Mouse (Mus musculus) midbrain, embryonic 15.5 days (tissue): Measurements from ENCODE around the gene Krt79. TPM values are rescaled to one million over a fixed set of nuclear protein-coding genes. Genes with fewer than 3 reads are reported as not detected.

ENCODE experiments used
- ATAC-seq: fragments of 200-750 bp; cut with Nextera tagmentation; replicated peaks from 2 replicates; pipeline ENCODE4 v1.8.0; 2017; ENCODE audit warnings: moderate TSS enrichment
- H3K27ac ChIP-seq: fragments of 300-500 bp; sonication (generic); 2 replicates; pipeline ENCODE4 v1.5.1; 2015; ENCODE audit warnings: mild to moderate bottlenecking, inconsistent platforms
- H3K27me3 ChIP-seq: fragments of 300-500 bp; sonication (generic); replicated peaks from 2 replicates; pipeline ENCODE4 v1.6.1; 2015; ENCODE audit warnings: inconsistent platforms
- H3K36me3 ChIP-seq: fragments of 300-500 bp; sonication (generic); replicated peaks from 2 replicates; pipeline ENCODE4 v1.6.1; 2015; ENCODE audit warnings: inconsistent platforms
- H3K4me1 ChIP-seq: fragments of 300-500 bp; sonication (generic); 2 replicates; pipeline ENCODE4 v1.6.1; 2015; ENCODE audit warnings: inconsistent platforms
- H3K4me2 ChIP-seq: fragments of 300-500 bp; sonication (generic); 2 replicates; pipeline ENCODE4 v1.6.1; 2015; ENCODE audit warnings: inconsistent platforms, mild to moderate bottlenecking, moderate library complexity
- H3K4me3 ChIP-seq: fragments of 300-500 bp; sonication (generic); 2 replicates; pipeline ENCODE4 v1.5.1; 2015; ENCODE audit warnings: mild to moderate bottlenecking, inconsistent platforms
- H3K9ac ChIP-seq: fragments of 300-500 bp; sonication (generic); 2 replicates; pipeline ENCODE4 v1.6.1; 2015; ENCODE audit warnings: mild to moderate bottlenecking, inconsistent platforms
- H3K9me3 ChIP-seq: fragments of 300-500 bp; sonication (generic); 2 replicates; pipeline ENCODE4 v1.6.1; 2016; ENCODE audit warnings: inconsistent platforms
- WGBS: fragments of 180-500 bp; shearing (Covaris S2); methylation state at CpG from one replicate; pipeline ENCODE4 v1.1.7; 2015; ENCODE audit warnings: mixed read lengths; 5-methylcytosine and 5-hydroxymethylcytosine counted together
- polyA plus RNA-seq: library from polyadenylated mRNA; unstranded; fragments of >200 nt; fragmentation: Nextera tagmentation; extraction: Ambion mirVana; gene quantifications from 2 replicates; pipeline ENCODE4 v1.2.1, GENCODE M21; 2015

Krt79 gene
- polyA plus RNA-seq, 1 experiment from 2014 or later = 0.13 TPM

GRCm38 (mm10) chr15:101927340-101928080 lies 12.6 kb downstream of the Krt79 start:
- no peak overlapping the region for H3K9ac ChIP-seq
- ATAC-seq = no peak
- H3K9me3 ChIP-seq = no peaks in the 10 kb centered on the region
- H3K36me3 ChIP-seq = no peaks in the 10 kb centered on the region
- no peak overlapping the region for H3K4me3 ChIP-seq
- WGBS = 58% methylated on average over 12 of the region's 12 CpGs
- H3K27ac ChIP-seq = no peak overlapping the region
- H3K27me3 ChIP-seq = peaks cover 9% of the 10 kb centered on the region
- peaks cover 8% of the 10 kb centered on the region; the same call in 1 of the 2 replicates for H3K4me1 ChIP-seq
- no peak overlapping the region for H3K4me2 ChIP-seq

DNA sequence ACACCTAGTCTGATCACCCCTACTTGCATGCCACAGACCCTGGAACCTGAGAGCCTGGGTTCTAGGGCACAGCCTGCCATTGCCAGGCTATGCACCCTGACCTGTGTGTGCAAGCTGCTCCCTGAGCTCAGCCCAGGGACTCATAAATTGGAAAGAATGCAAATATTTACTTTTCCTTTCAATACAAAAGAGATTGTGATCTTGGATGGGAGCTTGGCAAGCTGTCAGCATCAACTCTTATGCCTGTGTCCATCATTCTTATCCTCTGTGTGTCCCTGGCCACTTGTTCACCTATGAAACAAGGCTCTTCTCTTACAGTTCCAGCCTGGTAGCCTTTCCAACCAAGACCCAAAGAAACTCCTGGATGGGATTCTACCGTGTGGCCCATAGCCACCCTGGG lies 15.1 kb downstream of the Krt79 start:
- ATAC-seq = no peak
- WGBS = 85% methylated on average over 1 of the region's 1 CpGs

DNA sequence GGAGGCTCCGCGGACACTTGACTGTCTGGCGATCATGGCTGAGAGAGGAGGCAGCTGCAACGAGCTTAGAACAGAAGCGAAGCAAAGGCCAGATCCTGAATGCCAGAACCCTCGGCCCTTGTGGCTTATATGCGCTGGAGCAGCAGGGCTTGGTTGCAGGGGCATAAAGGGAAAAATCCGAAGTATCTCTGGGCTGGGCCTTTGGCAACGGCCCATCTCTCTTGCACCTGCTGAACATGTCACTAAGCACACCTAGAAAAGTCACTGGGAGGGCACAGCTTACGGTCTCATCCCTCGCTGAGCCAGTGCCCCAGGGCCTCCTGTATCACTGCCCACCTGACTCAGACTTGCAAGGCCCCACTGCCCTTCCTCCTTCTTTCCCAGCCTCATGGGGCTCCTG lies 15.5 kb downstream of the Krt79 start, which contains the start of gene Krt4:
Gene Krt4 (minus strand): TSS at position 101 of the 400 bp plus-strand sequence.
- H3K4me3 ChIP-seq = no peak within 1 kb of the TSS
- H3K36me3 ChIP-seq = no peaks in the 10 kb centered on the region
- peaks cover 3% of the 10 kb centered on the region; the same call in 1 of the 2 replicates for H3K27me3 ChIP-seq
- no peaks in the 10 kb centered on the region for H3K9me3 ChIP-seq
- no peak within 1 kb of the TSS for H3K4me2 ChIP-seq
- no peak for ATAC-seq
- H3K27ac ChIP-seq = no peak within 1 kb of the TSS
- H3K9ac ChIP-seq = no peak within 1 kb of the TSS
- peaks cover 6% of the 10 kb centered on the region; the same call in 1 of the 2 replicates for H3K4me1 ChIP-seq
- 80% methylated on average over 11 of the region's 11 CpGs for WGBS

More for the DNA sequence above, 15.1 kb downstream of the Krt79 start:
- Histone ChIP-seq H3K9ac (no peak overlapping the region), H3K9me3 (no peaks in the 10 kb centered on the region), H3K27me3 (peaks cover 3% of the 10 kb centered on the region; the same call in 1 of the 2 replicates), H3K27ac (no peak overlapping the region), H3K4me3 (no peak overlapping the region), H3K4me2 (no peak overlapping the region), H3K36me3 (no peaks in the 10 kb centered on the region), H3K4me1 (peaks cover 8% of the 10 kb centered on the region; the same call in 1 of the 2 replicates)

DNA sequence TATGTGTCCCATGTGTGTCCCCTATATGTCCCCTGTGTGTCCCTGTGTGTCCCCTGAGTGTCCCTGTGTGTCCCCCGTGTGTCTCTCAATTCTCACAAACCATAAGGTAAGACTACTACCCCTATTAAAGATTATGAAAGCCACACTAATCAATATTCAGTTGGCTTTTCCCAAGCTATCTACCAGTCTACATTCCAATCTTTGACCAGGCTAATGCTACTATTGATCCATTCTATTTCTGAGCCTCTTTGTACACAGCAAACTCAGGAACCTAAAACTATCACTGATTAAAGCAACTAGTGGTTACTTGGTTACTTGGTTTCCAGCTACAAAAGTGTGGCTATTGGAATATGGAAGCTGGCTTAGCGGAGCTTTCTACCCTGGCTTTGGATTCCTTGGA lies 17.8 kb downstream of the Krt79 start:
- no peaks in the 10 kb centered on the region for H3K27me3 ChIP-seq
- 95% methylated on average over 2 of the region's 2 CpGs for WGBS
- no peak overlapping the region for H3K9ac ChIP-seq
- no peaks in the 10 kb centered on the region for H3K36me3 ChIP-seq
- H3K27ac ChIP-seq = no peak overlapping the region
- no peak for ATAC-seq
- H3K9me3 ChIP-seq = no peaks in the 10 kb centered on the region
- no peaks in the 10 kb centered on the region for H3K4me1 ChIP-seq
- H3K4me2 ChIP-seq = no peak overlapping the region
- H3K4me3 ChIP-seq = no peak overlapping the region

GRCm38 (mm10) chr15:101916072-101916471 lies 24.1 kb downstream of the Krt79 start:
- Histone ChIP-seq H3K4me3 (no peak overlapping the region), H3K36me3 (no peaks in the 10 kb centered on the region), H3K9me3 (no peaks in the 10 kb centered on the region), H3K27me3 (no peaks in the 10 kb centered on the region), H3K27ac (no peak overlapping the region), H3K4me1 (no peaks in the 10 kb centered on the region), H3K9ac (no peak overlapping the region), H3K4me2 (no peak overlapping the region)
- no peak for ATAC-seq
- WGBS = 77% methylated on average over 2 of the region's 2 CpGs

DNA sequence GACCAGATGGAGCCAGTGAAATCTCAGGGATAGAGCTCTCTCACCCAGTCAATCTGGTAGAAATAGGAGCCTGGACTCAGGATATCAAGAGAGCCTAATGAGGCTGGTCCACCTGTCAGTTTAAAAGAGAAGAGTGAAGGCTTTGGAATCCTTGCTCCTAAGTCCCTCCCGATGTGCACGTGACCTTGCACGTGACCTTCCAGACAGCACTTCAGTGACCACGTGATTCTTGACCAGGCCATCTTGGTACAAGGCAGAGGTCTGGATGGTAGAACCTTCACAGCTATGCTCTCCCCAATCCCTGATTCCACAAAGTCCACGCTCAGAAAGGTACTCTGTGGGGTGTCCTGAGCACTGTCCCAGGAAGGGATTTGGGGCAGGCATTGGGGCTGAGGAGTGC lies 35.3 kb downstream of the Krt79 start:
- H3K4me1 ChIP-seq = no peaks in the 10 kb centered on the region
- no peak overlapping the region for H3K27ac ChIP-seq
- H3K27me3 ChIP-seq = no peaks in the 10 kb centered on the region
- no peak overlapping the region for H3K4me3 ChIP-seq
- no peak overlapping the region for H3K4me2 ChIP-seq
- no peak for ATAC-seq
- H3K9me3 ChIP-seq = no peaks in the 10 kb centered on the region
- no peak overlapping the region for H3K9ac ChIP-seq
- WGBS = 81% methylated on average over 5 of the region's 5 CpGs
- H3K36me3 ChIP-seq = no peaks in the 10 kb centered on the region

DNA sequence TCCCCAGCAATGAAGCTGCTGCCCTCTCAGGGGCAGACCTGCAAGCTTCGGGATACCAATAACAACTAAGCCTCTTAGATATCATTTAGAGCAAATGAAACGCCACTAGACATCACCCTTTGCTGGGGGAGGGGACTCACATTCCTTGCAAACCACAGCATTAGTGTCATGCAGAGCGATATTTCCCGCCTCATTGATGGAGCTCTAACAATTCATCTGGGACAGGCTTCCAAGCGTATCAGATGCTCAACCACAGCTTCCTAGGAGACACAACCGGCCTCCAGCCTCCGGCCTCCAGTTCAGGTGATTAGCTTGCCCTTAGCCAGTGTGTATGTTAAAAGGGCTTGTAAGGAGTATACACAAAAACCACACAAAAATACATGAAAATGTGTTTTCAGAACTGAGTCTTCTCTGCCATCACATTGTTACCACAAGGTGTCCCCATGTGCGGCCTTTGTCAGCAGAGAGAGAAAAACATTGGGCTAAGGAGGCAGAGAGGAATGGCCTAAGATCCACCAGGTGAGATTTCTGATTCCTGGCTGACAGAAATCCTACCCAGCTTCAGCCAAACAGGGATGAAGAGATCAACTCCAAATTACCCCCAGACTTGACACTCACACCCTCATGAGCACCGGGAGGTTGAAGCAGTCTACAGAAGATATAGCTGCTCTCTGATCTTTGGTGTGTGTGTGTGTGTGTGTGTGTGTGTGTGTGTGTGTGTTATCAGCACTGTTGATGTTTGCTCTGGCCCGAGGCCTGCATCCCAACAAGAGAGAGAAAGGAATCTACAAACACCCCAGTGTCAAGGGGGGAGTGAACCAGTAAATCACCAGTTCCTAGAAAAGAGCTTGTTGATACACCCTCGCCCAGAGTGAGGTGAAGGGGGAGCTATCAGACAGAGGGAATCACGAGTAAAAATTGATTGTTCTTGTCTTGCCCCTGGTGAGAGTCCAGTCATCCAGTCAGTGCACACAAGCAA lies 37.7 kb downstream of the Krt79 start:
- H3K27ac ChIP-seq = no peak overlapping the region
- H3K9ac ChIP-seq = no peak overlapping the region
- no peak for ATAC-seq
- H3K36me3 ChIP-seq = no peaks in the 10 kb centered on the region
- no peaks in the 10 kb centered on the region for H3K4me1 ChIP-seq
- WGBS = 48% methylated on average over 12 of the region's 12 CpGs
- no peaks in the 10 kb centered on the region for H3K27me3 ChIP-seq
- no peak overlapping the region for H3K4me2 ChIP-seq
- no peak overlapping the region for H3K4me3 ChIP-seq
- H3K9me3 ChIP-seq = no peaks in the 10 kb centered on the region

DNA sequence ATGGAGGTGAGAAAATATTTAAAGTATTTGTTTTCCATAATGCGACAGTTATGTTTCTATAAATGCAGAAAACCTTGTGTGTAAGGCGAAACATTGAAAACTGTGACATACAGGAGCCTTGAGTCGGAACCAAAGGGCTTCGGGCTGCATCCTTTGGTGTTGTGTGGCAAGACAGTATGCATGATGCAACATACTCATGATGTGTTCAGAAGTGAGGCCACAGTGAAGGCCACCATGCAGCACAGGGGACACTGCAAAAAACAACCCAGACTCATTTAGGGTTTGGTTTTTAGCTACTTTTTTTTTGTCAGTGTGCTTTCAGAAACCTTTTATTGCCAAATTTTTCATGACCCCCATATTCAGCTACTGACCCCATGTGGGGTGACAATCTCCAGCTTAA lies 44.9 kb downstream of the Krt79 start:
- no peaks in the 10 kb centered on the region for H3K27me3 ChIP-seq
- H3K9me3 ChIP-seq = no peaks in the 10 kb centered on the region
- WGBS = 93% methylated on average over 4 of the region's 4 CpGs
- no peaks in the 10 kb centered on the region for H3K4me1 ChIP-seq
- H3K36me3 ChIP-seq = no peaks in the 10 kb centered on the region
- no peak overlapping the region for H3K4me2 ChIP-seq
- no peak overlapping the region for H3K4me3 ChIP-seq
- no peak overlapping the region for H3K9ac ChIP-seq
- no peak overlapping the region for H3K27ac ChIP-seq
- no peak for ATAC-seq

GRCm38 (mm10) chr15:101892820-101893219 lies 47.3 kb downstream of the Krt79 start, which contains the start of gene Krt76:
TSS of gene Krt76 (minus strand) at chr15:101892920.
- Histone ChIP-seq H3K9me3 (no peaks in the 10 kb centered on the region), H3K36me3 (no peaks in the 10 kb centered on the region), H3K27me3 (no peaks in the 10 kb centered on the region), H3K4me3 (no peak within 1 kb of the TSS), H3K27ac (no peak within 1 kb of the TSS), H3K4me2 (no peak within 1 kb of the TSS), H3K4me1 (no peaks in the 10 kb centered on the region), H3K9ac (no peak within 1 kb of the TSS)
- ATAC-seq = no peak
- WGBS = 55% methylated on average over 4 of the region's 4 CpGs

- Histone ChIP-seq H3K9ac (no peak overlapping the region), H3K9me3 (no peaks in the 10 kb centered on the region), H3K27me3 (no peaks in the 10 kb centered on the region), H3K4me2 (peak overlapping the region; percentile 18; the same call in 1 of the 2 replicates), H3K4me1 (no peaks in the 10 kb centered on the region), H3K4me3 (no peak overlapping the region), H3K27ac (no peak overlapping the region), H3K36me3 (no peaks in the 10 kb centered on the region)
- 26% methylated on average over 10 of the region's 11 CpGs for WGBS
- no peak for ATAC-seq
Measured at GRCm38 (mm10) chr15:101879776-101880175, 60.3 kb downstream of the Krt79 start.
